Mouse (Mus musculus): ENCODE measurements around the gene Dpyd. TPM values are rescaled to one million over a fixed set of nuclear protein-coding genes. Genes with fewer than 3 reads are reported as not detected.

Gene Dpyd
- polyA plus RNA-seq, 1 experiment from 2014 or later, result not detected

GRCm38 (mm10) chr3:119402836-119403728, 841.2 kb downstream of the Dpyd start:
- 63% methylated on average over 7 of the region's 7 CpGs for WGBS (ENCODE audit: missing documents)
- H3K4me3 ChIP-seq (ENCODE audit: inconsistent target), result no peak overlapping the region
- H3K36me3 ChIP-seq (ENCODE audit: inconsistent target), result no peaks in the 10 kb centered on the region
- no peak overlapping the region for H3K27ac ChIP-seq
- H3K79me2 ChIP-seq (ENCODE audit: inconsistent target), result no peaks in the 10 kb centered on the region

GRCm38 (mm10) chr3:119419087-119419709, 857.3 kb downstream of the Dpyd start:
- Histone ChIP-seq H3K36me3 (ENCODE audit: inconsistent target) (no peaks in the 10 kb centered on the region), H3K27ac (no peak overlapping the region), H3K4me3 (ENCODE audit: inconsistent target) (no peak overlapping the region), H3K79me2 (ENCODE audit: inconsistent target) (no peaks in the 10 kb centered on the region)
- WGBS (ENCODE audit: missing documents), result 79% methylated on average over 9 of the region's 9 CpGs

GRCm38 (mm10) chr3:119419745-119420144, 857.8 kb downstream of the Dpyd start:
- no peaks in the 10 kb centered on the region for H3K79me2 ChIP-seq (ENCODE audit: inconsistent target)
- no peak overlapping the region for H3K4me3 ChIP-seq (ENCODE audit: inconsistent target)
- H3K27ac ChIP-seq, result no peak overlapping the region
- H3K36me3 ChIP-seq (ENCODE audit: inconsistent target), result no peaks in the 10 kb centered on the region
- 61% methylated on average over 2 of the region's 2 CpGs for WGBS (ENCODE audit: missing documents)

GRCm38 (mm10) chr3:119431339-119431738, 869.4 kb downstream of the Dpyd start:
- no peaks in the 10 kb centered on the region for H3K36me3 ChIP-seq (ENCODE audit: inconsistent target)
- WGBS (ENCODE audit: missing documents), result 78% methylated on average over 8 of the region's 8 CpGs
- no peak overlapping the region for H3K4me3 ChIP-seq (ENCODE audit: inconsistent target)
- no peaks in the 10 kb centered on the region for H3K79me2 ChIP-seq (ENCODE audit: inconsistent target)
- no peak overlapping the region for H3K27ac ChIP-seq

GRCm38 (mm10) chr3:119431757-119432156, 869.8 kb downstream of the Dpyd start:
- Histone ChIP-seq H3K27ac (no peak overlapping the region), H3K36me3 (ENCODE audit: inconsistent target) (no peaks in the 10 kb centered on the region), H3K79me2 (ENCODE audit: inconsistent target) (no peaks in the 10 kb centered on the region), H3K4me3 (ENCODE audit: inconsistent target) (no peak overlapping the region)
- 93% methylated on average over 6 of the region's 7 CpGs for WGBS (ENCODE audit: missing documents)

GRCm38 (mm10) chr3:119447559-119447958, 885.6 kb downstream of the Dpyd start:
- Histone ChIP-seq H3K79me2 (ENCODE audit: inconsistent target) (no peaks in the 10 kb centered on the region), H3K36me3 (ENCODE audit: inconsistent target) (no peaks in the 10 kb centered on the region), H3K27ac (no peak overlapping the region), H3K4me3 (ENCODE audit: inconsistent target) (no peak overlapping the region)
- WGBS (ENCODE audit: missing documents), result 85% methylated on average over 2 of the region's 2 CpGs

- 80% methylated on average over 2 of the region's 2 CpGs for WGBS (ENCODE audit: missing documents)
- no peak overlapping the region for H3K27ac ChIP-seq
- H3K36me3 ChIP-seq (ENCODE audit: inconsistent target), result no peaks in the 10 kb centered on the region
- H3K79me2 ChIP-seq (ENCODE audit: inconsistent target), result no peaks in the 10 kb centered on the region
- H3K4me3 ChIP-seq (ENCODE audit: inconsistent target), result no peak overlapping the region
Measured at GRCm38 (mm10) chr3:119464073-119464472, 902.1 kb downstream of the Dpyd start.

GRCm38 (mm10) chr3:119464479-119464878, 902.5 kb downstream of the Dpyd start:
- WGBS (ENCODE audit: missing documents), result 71% methylated on average over 1 of the region's 1 CpGs
- Histone ChIP-seq H3K79me2 (ENCODE audit: inconsistent target) (no peaks in the 10 kb centered on the region), H3K4me3 (ENCODE audit: inconsistent target) (no peak overlapping the region), H3K27ac (no peak overlapping the region), H3K36me3 (ENCODE audit: inconsistent target) (no peaks in the 10 kb centered on the region)

GRCm38 (mm10) chr3:119467723-119468122, 905.8 kb downstream of the Dpyd start:
- WGBS (ENCODE audit: missing documents), result 79% methylated on average over 2 of the region's 2 CpGs
- Histone ChIP-seq H3K79me2 (ENCODE audit: inconsistent target) (no peaks in the 10 kb centered on the region), H3K4me3 (ENCODE audit: inconsistent target) (no peak overlapping the region), H3K36me3 (ENCODE audit: inconsistent target) (no peaks in the 10 kb centered on the region), H3K27ac (no peak overlapping the region)

Data from macrophage (primary cell).